Mouse (Mus musculus): ENCODE results near the gene Cdt1.

DNA sequence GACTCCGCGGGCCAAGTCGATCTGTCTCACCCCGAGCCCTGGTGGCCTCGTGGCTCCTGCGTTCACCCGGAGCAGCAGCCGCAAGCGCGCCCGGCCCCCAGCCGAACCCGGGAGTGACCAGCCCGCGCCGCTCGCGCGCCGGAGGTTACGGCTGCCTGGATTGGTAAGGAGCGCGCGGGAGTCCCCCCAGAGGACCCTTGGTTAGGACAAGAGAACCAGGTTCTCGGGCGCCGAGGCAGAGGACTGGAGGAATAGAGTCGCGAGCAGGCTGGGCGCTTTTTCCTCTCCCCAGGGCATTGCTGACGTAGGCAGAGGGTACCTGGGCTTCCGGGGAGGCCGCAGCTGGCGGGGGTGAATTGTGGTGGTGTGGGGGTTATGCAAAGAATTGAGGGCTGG is 292 bp downstream of the Cdt1 start:
- TF ChIP-seq CTCF (IDR thresholded peaks at IDR 0.05; ENCODE audit: control insufficient read depth, insufficient read depth, insufficient read length) (no peak), MAX (IDR thresholded peaks at IDR 0.05) (no peak), USF1 (IDR thresholded peaks at IDR 0.05; ENCODE audit: low read depth) (no peak)

Measured in C2C12 (cell line).